In the genomic region with DNA sequence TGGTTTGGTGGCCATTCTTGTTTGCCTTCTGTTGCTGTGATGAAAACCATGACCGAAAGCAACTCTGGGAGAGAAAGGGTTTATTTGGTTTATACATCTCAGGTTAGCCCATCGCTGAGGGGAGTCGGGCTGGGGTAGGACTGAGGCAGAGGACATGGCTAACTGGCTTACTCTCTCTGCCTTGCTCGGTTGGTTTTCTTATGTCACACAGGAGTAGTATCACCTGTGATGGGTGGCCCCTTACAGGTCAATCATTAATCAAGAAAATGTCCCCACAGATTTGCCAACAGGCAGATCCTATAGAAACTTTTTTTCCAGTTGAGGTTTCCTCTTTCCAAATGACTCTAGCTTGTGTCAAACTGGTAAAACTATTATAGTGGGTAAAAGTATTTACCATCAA, we compare ENCODE assay signal across 28 mouse cellular contexts.
"Had no signal": no experiment of that assay in that cellular context is flagged by ENCODE, and none has a peak within 500 bp of the region (broad histone marks: within the 10 kb centered on the region; RNA-seq: fewer than 3 reads in every experiment).

No protein-coding gene starts in this region.

- H3K36me3 ChIP-seq: embryonic facial prominence, embryonic 10.5 days; embryonic facial prominence, embryonic 12.5 days; embryonic facial prominence, embryonic 13.5 days; embryonic facial prominence, embryonic 15.5 days; forebrain, embryonic 10.5 days; forebrain, embryonic 12.5 days; forebrain, embryonic 15.5 days had no signal

- H3K4me1 ChIP-seq: forebrain, embryonic 12.5 days; forebrain, embryonic 13.5 days had no signal

- H3K4me3 ChIP-seq: embryonic facial prominence, embryonic 10.5 days; embryonic facial prominence, embryonic 12.5 days; embryonic facial prominence, embryonic 13.5 days; embryonic facial prominence, embryonic 15.5 days; erythroblast, embryonic 14.5 days; forebrain, embryonic 10.5 days; forebrain, embryonic 12.5 days; forebrain, embryonic 13.5 days; forebrain, embryonic 15.5 days; gastrocnemius, adult 2 months had no signal

- DNase-seq: cerebellum, adult 18-20 months; cerebellum, adult 2 months; cerebellum, adult 8-10 months; cerebellum, adult 9-10 months; cerebellum, adult 9-11 months; cerebellum, postnatal 10 days; cerebellum, postnatal 14 days; cerebellum, postnatal 25 days; cerebellum, postnatal 36 days; embryo, embryonic 11 days; forebrain, postnatal 0 days; gastrocnemius, postnatal 10 days; gastrocnemius, postnatal 14 days; gastrocnemius, postnatal 25 days; gastrocnemius, postnatal 36 days; heart, adult 11 months had no signal

- H3K27ac ChIP-seq: embryonic facial prominence, embryonic 10.5 days; embryonic facial prominence, embryonic 12.5 days; embryonic facial prominence, embryonic 13.5 days; embryonic facial prominence, embryonic 15.5 days; forebrain, embryonic 10.5 days; forebrain, embryonic 12.5 days; forebrain, embryonic 13.5 days; forebrain, embryonic 15.5 days; gastrocnemius, adult 2 months had no signal

- ATAC-seq: forebrain, embryonic 13.5 days; forebrain, embryonic 14.5 days; forebrain, embryonic 15.5 days; forebrain, embryonic 16.5 days; forebrain, postnatal 0 days had no signal

- H3K9me3 ChIP-seq: embryonic facial prominence, embryonic 10.5 days; embryonic facial prominence, embryonic 12.5 days; embryonic facial prominence, embryonic 13.5 days; embryonic facial prominence, embryonic 15.5 days; forebrain, embryonic 10.5 days; forebrain, embryonic 12.5 days; forebrain, embryonic 13.5 days; forebrain, embryonic 15.5 days had no signal

- H3K4me2 ChIP-seq: embryonic facial prominence, embryonic 12.5 days; embryonic facial prominence, embryonic 13.5 days; embryonic facial prominence, embryonic 15.5 days; forebrain, embryonic 12.5 days; forebrain, embryonic 13.5 days; forebrain, embryonic 15.5 days had no signal

- H3K27me3 ChIP-seq: embryonic facial prominence, embryonic 12.5 days; embryonic facial prominence, embryonic 13.5 days; embryonic facial prominence, embryonic 15.5 days; forebrain, embryonic 12.5 days; forebrain, embryonic 13.5 days; forebrain, embryonic 15.5 days had no signal

- H3K9ac ChIP-seq: embryonic facial prominence, embryonic 12.5 days; embryonic facial prominence, embryonic 13.5 days; embryonic facial prominence, embryonic 15.5 days; forebrain, embryonic 12.5 days; forebrain, embryonic 13.5 days; forebrain, embryonic 15.5 days; forebrain, postnatal 0 days had no signal
